Mouse (Mus musculus): ENCODE measurements around the gene Amz1. TPM values are rescaled to one million over a fixed set of nuclear protein-coding genes. Genes with fewer than 3 reads are reported as not detected.

Amz1 gene
- polyA plus RNA-seq, 1 experiment = 19.1 TPM

GRCm38 (mm10) chr5:140720773-140721172 is 3.2 kb upstream of the Amz1 start:
- DNase-seq (ENCODE audit: low read depth in 1 of 2, low spot score in 2 of 2) = no peak
- H3K4me1 ChIP-seq (ENCODE audit: control insufficient read depth, insufficient read depth, insufficient read length) = no peaks in the 10 kb centered on the region
- TF ChIP-seq CTCF (IDR thresholded peaks at IDR 0.05; ENCODE audit: extremely low read depth, insufficient read depth, insufficient read length, insufficient replicate concordance) = no peak
- TF ChIP-seq POLR2A (IDR thresholded peaks at IDR 0.05; ENCODE audit: low read depth, low read length) = no peak
- WGBS = 59% methylated on average over 7 of the region's 7 CpGs
- no peak overlapping the region for H3K27ac ChIP-seq (ENCODE audit: insufficient read depth, low read length)
- no peak overlapping the region for H3K4me3 ChIP-seq (ENCODE audit: extremely low read depth, insufficient read depth, insufficient read length)
- no peaks in the 10 kb centered on the region for H3K27me3 ChIP-seq (ENCODE audit: control insufficient read depth, insufficient read depth, low read length)
- peaks cover 31% of the 10 kb centered on the region for H3K36me3 ChIP-seq (ENCODE audit: control insufficient read depth, insufficient read depth, low read length)

- Histone ChIP-seq H3K27ac (ENCODE audit: insufficient read depth, low read length) (no peak overlapping the region), H3K27me3 (ENCODE audit: control insufficient read depth, insufficient read depth, low read length) (no peaks in the 10 kb centered on the region), H3K4me3 (ENCODE audit: extremely low read depth, insufficient read depth, insufficient read length) (no peak overlapping the region), H3K36me3 (ENCODE audit: control insufficient read depth, insufficient read depth, low read length) (peaks cover 21% of the 10 kb centered on the region), H3K4me1 (ENCODE audit: control insufficient read depth, insufficient read depth, insufficient read length) (no peaks in the 10 kb centered on the region)
- TF ChIP-seq POLR2A (IDR thresholded peaks at IDR 0.05; ENCODE audit: low read depth, low read length) (no peak), CTCF (IDR thresholded peaks at IDR 0.05; ENCODE audit: extremely low read depth, insufficient read depth, insufficient read length, insufficient replicate concordance) (no peak)
- 84% methylated on average over 3 of the region's 3 CpGs for WGBS
- no peak for DNase-seq (ENCODE audit: low read depth in 1 of 2, low spot score in 2 of 2)
Observed at GRCm38 (mm10) chr5:140722121-140722520, 1.8 kb upstream of the Amz1 start.

- H3K27me3 ChIP-seq (ENCODE audit: control insufficient read depth, insufficient read depth, low read length) = no peaks in the 10 kb centered on the region
- no peaks in the 10 kb centered on the region for H3K36me3 ChIP-seq (ENCODE audit: control insufficient read depth, insufficient read depth, low read length)
- DNase-seq (ENCODE audit: low read depth in 1 of 2, low spot score in 2 of 2) = no peak
- no peak overlapping the region for H3K4me3 ChIP-seq (ENCODE audit: extremely low read depth, insufficient read depth, insufficient read length)
- H3K4me1 ChIP-seq (ENCODE audit: control insufficient read depth, insufficient read depth, insufficient read length) = peaks cover 6% of the 10 kb centered on the region; the same call in 1 of the 2 replicates
- H3K27ac ChIP-seq (ENCODE audit: insufficient read depth, low read length) = no peak overlapping the region
- 90% methylated on average over 7 of the region's 7 CpGs for WGBS
- TF ChIP-seq POLR2A (IDR thresholded peaks at IDR 0.05; ENCODE audit: low read depth, low read length) (no peak), CTCF (IDR thresholded peaks at IDR 0.05; ENCODE audit: extremely low read depth, insufficient read depth, insufficient read length, insufficient replicate concordance) (no peak)
Observed at GRCm38 (mm10) chr5:140726062-140726839, 2.3 kb downstream of the Amz1 start.

GRCm38 (mm10) chr5:140726946-140727740 is 3.2 kb downstream of the Amz1 start:
- no peaks in the 10 kb centered on the region for H3K36me3 ChIP-seq (ENCODE audit: control insufficient read depth, insufficient read depth, low read length)
- TF ChIP-seq POLR2A (IDR thresholded peaks at IDR 0.05; ENCODE audit: low read depth, low read length) (no peak), CTCF (IDR thresholded peaks at IDR 0.05; ENCODE audit: extremely low read depth, insufficient read depth, insufficient read length, insufficient replicate concordance) (no peak)
- H3K27ac ChIP-seq (ENCODE audit: insufficient read depth, low read length) = no peak overlapping the region
- DNase-seq (ENCODE audit: low read depth in 1 of 2, low spot score in 2 of 2) = no peak
- 85% methylated on average over 17 of the region's 17 CpGs for WGBS
- no peak overlapping the region for H3K4me3 ChIP-seq (ENCODE audit: extremely low read depth, insufficient read depth, insufficient read length)
- H3K4me1 ChIP-seq (ENCODE audit: control insufficient read depth, insufficient read depth, insufficient read length) = peaks cover 10% of the 10 kb centered on the region; the same call in 1 of the 2 replicates
- H3K27me3 ChIP-seq (ENCODE audit: control insufficient read depth, insufficient read depth, low read length) = no peaks in the 10 kb centered on the region

GRCm38 (mm10) chr5:140731040-140731797 is 7.3 kb downstream of the Amz1 start:
- WGBS = 50% methylated on average over 11 of the region's 11 CpGs
- DNase-seq (ENCODE audit: low read depth in 1 of 2, low spot score in 2 of 2) = peak; percentile 31 to 52
- H3K4me3 ChIP-seq (ENCODE audit: extremely low read depth, insufficient read depth, insufficient read length) = no peak overlapping the region
- H3K36me3 ChIP-seq (ENCODE audit: control insufficient read depth, insufficient read depth, low read length) = no peaks in the 10 kb centered on the region
- peak overlapping the region; percentile 63 for H3K27ac ChIP-seq (ENCODE audit: insufficient read depth, low read length)
- no peak for TF ChIP-seq CTCF (IDR thresholded peaks at IDR 0.05; ENCODE audit: extremely low read depth, insufficient read depth, insufficient read length, insufficient replicate concordance)
- no peak for TF ChIP-seq POLR2A (IDR thresholded peaks at IDR 0.05; ENCODE audit: low read depth, low read length)
- no peaks in the 10 kb centered on the region for H3K27me3 ChIP-seq (ENCODE audit: control insufficient read depth, insufficient read depth, low read length)
- H3K4me1 ChIP-seq (ENCODE audit: control insufficient read depth, insufficient read depth, insufficient read length) = peaks cover 29% of the 10 kb centered on the region

- WGBS = 72% methylated on average over 4 of the region's 4 CpGs
Observed at GRCm38 (mm10) chr5:140732195-140732594, 8.3 kb downstream of the Amz1 start.

More at GRCm38 (mm10) chr5:140732195-140732594, 8.3 kb downstream of the Amz1 start:
- TF ChIP-seq POLR2A (IDR thresholded peaks at IDR 0.05; ENCODE audit: low read depth, low read length) = no peak
- TF ChIP-seq CTCF (IDR thresholded peaks at IDR 0.05; ENCODE audit: extremely low read depth, insufficient read depth, insufficient read length, insufficient replicate concordance) = no peak
- H3K4me3 ChIP-seq (ENCODE audit: extremely low read depth, insufficient read depth, insufficient read length) = no peak overlapping the region
- no peaks in the 10 kb centered on the region for H3K27me3 ChIP-seq (ENCODE audit: control insufficient read depth, insufficient read depth, low read length)
- H3K27ac ChIP-seq (ENCODE audit: insufficient read depth, low read length) = peak overlapping the region; percentile 67; the same call in 1 of the 2 replicates
- H3K4me1 ChIP-seq (ENCODE audit: control insufficient read depth, insufficient read depth, insufficient read length) = peaks cover 37% of the 10 kb centered on the region
- peak in 1 of 2 experiments; percentile 25 for DNase-seq (ENCODE audit: low read depth in 1 of 2, low spot score in 2 of 2)
- H3K36me3 ChIP-seq (ENCODE audit: control insufficient read depth, insufficient read depth, low read length) = no peaks in the 10 kb centered on the region
